Mouse (Mus musculus): ENCODE measurements around the gene Phtf2.

Phtf2 gene

GRCm38 (mm10) chr5:20881915-20882800 is at the start of gene Phtf2, which contains the start of gene Tmem60:
Phtf2 (minus strand) TSS chr5:20882124.
Tmem60 (plus strand) TSS chr5:20882191.
- DNase-seq (ENCODE audit: low read depth, low spot score) = peak; percentile 97

- no peak for DNase-seq (ENCODE audit: low read depth, low spot score)
These were observed 49.4 kb upstream of the Phtf2 start for GRCm38 (mm10) chr5:20931300-20931699.

GRCm38 (mm10) chr5:20930430-20930829 is 48.5 kb upstream of the Phtf2 start:
- DNase-seq (ENCODE audit: low read depth, low spot score) = no peak

- DNase-seq (ENCODE audit: low read depth, low spot score) = no peak
These were observed 47.8 kb upstream of the Phtf2 start for GRCm38 (mm10) chr5:20929669-20930151.

- no peak for DNase-seq (ENCODE audit: low read depth, low spot score)
These were observed 43.5 kb upstream of the Phtf2 start for GRCm38 (mm10) chr5:20925451-20925850.

GRCm38 (mm10) chr5:20924608-20925007 is 42.7 kb upstream of the Phtf2 start:
- no peak for DNase-seq (ENCODE audit: low read depth, low spot score)

- DNase-seq (ENCODE audit: low read depth, low spot score) = no peak
These were observed 37.6 kb upstream of the Phtf2 start for GRCm38 (mm10) chr5:20919566-20919965.

GRCm38 (mm10) chr5:20918967-20919366 is 37.0 kb upstream of the Phtf2 start:
- DNase-seq (ENCODE audit: low read depth, low spot score) = no peak

GRCm38 (mm10) chr5:20913372-20914275 is 31.7 kb upstream of the Phtf2 start:
- peak; percentile 34 for DNase-seq (ENCODE audit: low read depth, low spot score)

GRCm38 (mm10) chr5:20911741-20912140 is 29.8 kb upstream of the Phtf2 start:
- no peak for DNase-seq (ENCODE audit: low read depth, low spot score)

- no peak for DNase-seq (ENCODE audit: low read depth, low spot score)
These were observed 24.3 kb upstream of the Phtf2 start for GRCm38 (mm10) chr5:20906191-20906590.

- DNase-seq (ENCODE audit: low read depth, low spot score) = no peak
These were observed 23.5 kb upstream of the Phtf2 start for GRCm38 (mm10) chr5:20905437-20905836.

- no peak for DNase-seq (ENCODE audit: low read depth, low spot score)
These were observed 22.7 kb upstream of the Phtf2 start for GRCm38 (mm10) chr5:20904647-20905046.

GRCm38 (mm10) chr5:20897446-20898167 is 15.7 kb upstream of the Phtf2 start:
- no peak for DNase-seq (ENCODE audit: low read depth, low spot score)

- no peak for DNase-seq (ENCODE audit: low read depth, low spot score)
These were observed 2.2 kb upstream of the Phtf2 start for GRCm38 (mm10) chr5:20884036-20884620.

- peak; percentile 31 for DNase-seq (ENCODE audit: low read depth, low spot score)
These were observed 838 bp downstream of the Phtf2 start for GRCm38 (mm10) chr5:20880797-20881775.

GRCm38 (mm10) chr5:20880386-20880785 is 1.5 kb downstream of the Phtf2 start:
- DNase-seq (ENCODE audit: low read depth, low spot score) = peak; percentile 51

- no peak for DNase-seq (ENCODE audit: low read depth, low spot score)
These were observed 4.9 kb downstream of the Phtf2 start for GRCm38 (mm10) chr5:20876934-20877426.

GRCm38 (mm10) chr5:20873146-20873545 is 8.8 kb downstream of the Phtf2 start:
- DNase-seq (ENCODE audit: low read depth, low spot score) = no peak
